Mouse (Mus musculus) liver, adult 2 months (tissue): ENCODE measurements at regions not wholly inside any gene's neighbourhood (a gene's known extent, or its start where the extent isn't known, plus 50 kb on each side); places are given as distances from the start of the nearest gene placed in this dataset.

Source experiments
- CTCF ChIP-seq: fragments of 200-500 bp; IDR thresholded peaks from 2 replicates; pipeline ENCODE4 v1.5.1; 2011; ENCODE audit warnings: low read depth, low read length, control low read depth
- POLR2A ChIP-seq: fragments of 200-500 bp; IDR thresholded peaks from 2 replicates; pipeline ENCODE4 v1.6.1; 2011; ENCODE audit warnings: low read length, control low read depth; ENCODE audit not compliant: insufficient read depth; ENCODE audit errors: extremely low read depth

GRCm38 (mm10) chr15:60617371-60617770 is 236.2 kb downstream of the Fam84b start:
- TF ChIP-seq CTCF, result no peak
- no peak for TF ChIP-seq POLR2A
